Mouse (Mus musculus) limb, embryonic 14.5 days (tissue): ENCODE measurements around the gene Gm28048. TPM values are rescaled to one million over a fixed set of nuclear protein-coding genes. Genes with fewer than 3 reads are reported as not detected.

Experiments used
- ATAC-seq: fragments of 200-750 bp; cut with Nextera tagmentation; 2 replicates; pipeline ENCODE4 v1.8.0; 2017; ENCODE audit warnings: low read depth, moderate number of reproducible peaks, moderate TSS enrichment; ENCODE audit not compliant: low FRiP score
- DNase-seq: peaks from one replicate; pipeline ENCODE4 v3.0.0-alpha.2; 2015; ENCODE audit warnings: low spot score
- H3K27ac ChIP-seq: fragments of 300-500 bp; sonication (generic); replicated peaks from 2 replicates; pipeline ENCODE4 v1.5.1; 2014; ENCODE audit warnings: low read depth, mild to moderate bottlenecking, low read length, moderate library complexity, mixed read lengths
- H3K27me3 ChIP-seq: fragments of 300-500 bp; sonication (generic); 2 replicates; pipeline ENCODE4 v1.6.1; 2014; ENCODE audit warnings: low read length, mixed read lengths; ENCODE audit not compliant: control insufficient read depth, insufficient read depth
- H3K36me3 ChIP-seq: fragments of 300-500 bp; sonication (generic); 2 replicates; pipeline ENCODE4 v1.6.1; 2014; ENCODE audit warnings: mild to moderate bottlenecking, low read length, moderate library complexity, mixed read lengths; ENCODE audit not compliant: control insufficient read depth, insufficient read depth
- H3K4me1 ChIP-seq: fragments of 300-500 bp; sonication (generic); 2 replicates; pipeline ENCODE4 v1.6.1; 2014; ENCODE audit warnings: antibody characterized with exemption, low read length, mixed read lengths; ENCODE audit not compliant: control insufficient read depth, insufficient read depth
- H3K4me2 ChIP-seq: fragments of 300-500 bp; sonication (generic); replicated peaks from 2 replicates; pipeline ENCODE4 v1.6.1; 2014; ENCODE audit warnings: low read depth, mild to moderate bottlenecking, low read length, moderate library complexity; ENCODE audit not compliant: severe bottlenecking
- H3K4me3 ChIP-seq: fragments of 300-500 bp; sonication (generic); replicated peaks from 2 replicates; pipeline ENCODE4 v1.5.1; 2014; ENCODE audit warnings: low read length
- H3K9ac ChIP-seq: fragments of 300-500 bp; sonication (generic); 2 replicates; pipeline ENCODE4 v1.6.1; 2014; ENCODE audit warnings: mild to moderate bottlenecking, low read depth, low read length, moderate library complexity; ENCODE audit not compliant: severe bottlenecking
- H3K9me3 ChIP-seq: fragments of 300-500 bp; sonication (generic); 2 replicates; pipeline ENCODE4 v1.6.1; 2016; ENCODE audit warnings: low read length; ENCODE audit not compliant: control insufficient read depth
- POLR2A ChIP-seq: fragments of 200-500 bp; IDR thresholded peaks from 2 replicates; pipeline ENCODE4 v1.8.0; 2012; ENCODE audit warnings: inconsistent platforms, mild to moderate bottlenecking, moderate library complexity, borderline replicate concordance; ENCODE audit not compliant: insufficient read depth, insufficient read length; ENCODE audit errors: extremely low read depth
- WGBS: fragments of 180-500 bp; shearing (Covaris S2); extraction: QIAGEN DNeasy Blood & Tissue Kit; methylation state at CpG from one replicate; pipeline ENCODE4 v1.1.7; 2014; 5-methylcytosine and 5-hydroxymethylcytosine counted together
- polyA plus RNA-seq, 2 experiments: library from polyadenylated mRNA; depleted of rRNA in 1 of 2; stranded (reverse) in 1 of 2; unstranded in 1 of 2; fragments of >200 nt; fragmentation: Nextera tagmentation in 1 of 2; extraction: Ambion mirVana in 1 of 2; gene quantifications; 2 replicates each; pipeline versions ENCODE4 v1.2.1 to v1.2.3; 2012 to 2014

Gene Gm28048
- polyA plus RNA-seq, 2 experiments, result 2.4 to 10.4 TPM

- DNase-seq (no peak), ATAC-seq (peak; percentile 4)
- Histone ChIP-seq H3K36me3 (peaks cover 21% of the 10 kb centered on the region), H3K9ac (peak overlapping the region; percentile 72), H3K27ac (peak overlapping the region; percentile 94), H3K4me3 (peak overlapping the region; percentile 63), H3K4me2 (peak overlapping the region; percentile 56), H3K4me1 (peaks cover 9% of the 10 kb centered on the region; the same call in 1 of the 2 replicates), H3K27me3 (no peaks in the 10 kb centered on the region), H3K9me3 (no peaks in the 10 kb centered on the region)
- WGBS, result 4% methylated on average over 12 of the region's 12 CpGs
- no peak for TF ChIP-seq POLR2A
These were observed 343 bp downstream of the Gm28048 start for GRCm38 (mm10) chr11:22981543-22981950.

GRCm38 (mm10) chr11:22981041-22981440 lies 849 bp downstream of the Gm28048 start:
- Histone ChIP-seq H3K27me3 (no peaks in the 10 kb centered on the region), H3K36me3 (peaks cover 25% of the 10 kb centered on the region), H3K4me2 (peak overlapping the region; percentile 56), H3K27ac (no peak overlapping the region), H3K4me1 (peaks cover 11% of the 10 kb centered on the region; the same call in 1 of the 2 replicates), H3K9ac (peak overlapping the region; percentile 72), H3K4me3 (peak overlapping the region; percentile 63), H3K9me3 (no peaks in the 10 kb centered on the region)
- ATAC-seq (no peak), DNase-seq (no peak)
- TF ChIP-seq POLR2A, result no peak
- 37% methylated on average over 4 of the region's 4 CpGs for WGBS

GRCm38 (mm10) chr11:22979221-22979620 lies 2.7 kb downstream of the Gm28048 start:
- no peak for ATAC-seq
- DNase-seq, result no peak
- TF ChIP-seq POLR2A, result no peak
- H3K9ac ChIP-seq, result no peak overlapping the region
- 90% methylated on average over 1 of the region's 1 CpGs for WGBS
- H3K4me2 ChIP-seq, result no peak overlapping the region
- no peaks in the 10 kb centered on the region for H3K27me3 ChIP-seq
- no peak overlapping the region for H3K27ac ChIP-seq
- H3K4me1 ChIP-seq, result peaks cover 16% of the 10 kb centered on the region
- H3K9me3 ChIP-seq, result no peaks in the 10 kb centered on the region
- H3K4me3 ChIP-seq, result no peak overlapping the region
- H3K36me3 ChIP-seq, result peaks cover 25% of the 10 kb centered on the region

GRCm38 (mm10) chr11:22978711-22979110 lies 3.2 kb downstream of the Gm28048 start:
- H3K4me2 ChIP-seq, result no peak overlapping the region
- H3K4me1 ChIP-seq, result peaks cover 21% of the 10 kb centered on the region
- peaks cover 4% of the 10 kb centered on the region for H3K9me3 ChIP-seq
- H3K27ac ChIP-seq, result no peak overlapping the region
- ATAC-seq (no peak), DNase-seq (no peak)
- H3K36me3 ChIP-seq, result peaks cover 28% of the 10 kb centered on the region
- no peaks in the 10 kb centered on the region for H3K27me3 ChIP-seq
- H3K9ac ChIP-seq, result no peak overlapping the region
- H3K4me3 ChIP-seq, result no peak overlapping the region
- no peak for TF ChIP-seq POLR2A
- 70% methylated on average over 1 of the region's 1 CpGs for WGBS

GRCm38 (mm10) chr11:22978215-22978614 lies 3.7 kb downstream of the Gm28048 start:
- Histone ChIP-seq H3K27me3 (no peaks in the 10 kb centered on the region), H3K4me3 (no peak overlapping the region), H3K27ac (no peak overlapping the region), H3K4me1 (peaks cover 21% of the 10 kb centered on the region), H3K36me3 (peaks cover 32% of the 10 kb centered on the region), H3K9ac (no peak overlapping the region), H3K4me2 (no peak overlapping the region), H3K9me3 (peaks cover 9% of the 10 kb centered on the region)
- ATAC-seq (no peak), DNase-seq (no peak)
- TF ChIP-seq POLR2A, result no peak
- WGBS, result 85% methylated on average over 3 of the region's 3 CpGs

- Histone ChIP-seq H3K9me3 (peaks cover 33% of the 10 kb centered on the region), H3K36me3 (peaks cover 25% of the 10 kb centered on the region; the same call in 1 of the 2 replicates), H3K27me3 (no peaks in the 10 kb centered on the region), H3K4me2 (peak overlapping the region; percentile 59), H3K4me3 (peak overlapping the region; percentile 54), H3K4me1 (peaks cover 14% of the 10 kb centered on the region), H3K9ac (peak overlapping the region; percentile 52), H3K27ac (no peak overlapping the region)
- 60% methylated on average over 14 of the region's 14 CpGs for WGBS
- ATAC-seq (no peak), DNase-seq (no peak)
- TF ChIP-seq POLR2A, result no peak
These were observed 8.3 kb downstream of the Gm28048 start for GRCm38 (mm10) chr11:22973599-22973998.
